Mouse (Mus musculus) brain, adult 2 months (tissue): ENCODE data around the gene Bend3.
A peak's percentile ranks its signal among the peaks of the same experiment; 100 is the strongest.
"Not testable (repeated sequence)": the region's sequence is repeated elsewhere in the genome, so short reads cannot be mapped to it uniquely, and the experiment has no call there.

Experiments
- DNase-seq: peaks from one replicate; pipeline ENCODE4 v3.0.0; 2011; ENCODE audit warnings: low read depth, low spot score

The Bend3 gene

GRCm38 (mm10) chr10:43480227-43480849, 1.7 kb downstream of the Bend3 start:
- DNase-seq, result no peak

DNA sequence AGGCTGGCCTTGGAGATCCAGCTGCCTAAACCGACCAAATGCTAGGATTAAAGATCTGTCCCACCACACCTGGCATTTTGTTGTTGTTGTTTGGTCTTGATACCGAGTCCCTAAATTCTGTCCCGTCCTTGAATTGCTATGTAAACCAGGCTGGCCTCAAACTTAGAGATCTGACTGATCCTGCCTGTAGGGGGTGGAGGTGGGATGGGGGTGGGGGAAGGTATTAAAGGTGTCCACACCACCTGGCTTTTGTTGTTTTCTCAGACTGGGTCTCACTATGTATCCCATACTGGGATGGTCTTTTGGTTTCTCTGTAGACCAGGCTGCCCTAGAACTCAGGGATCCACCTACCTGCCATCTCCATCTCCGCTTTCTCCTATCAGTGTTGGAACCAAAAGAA, 2.5 kb downstream of the Bend3 start:
- DNase-seq, result no peak

DNA sequence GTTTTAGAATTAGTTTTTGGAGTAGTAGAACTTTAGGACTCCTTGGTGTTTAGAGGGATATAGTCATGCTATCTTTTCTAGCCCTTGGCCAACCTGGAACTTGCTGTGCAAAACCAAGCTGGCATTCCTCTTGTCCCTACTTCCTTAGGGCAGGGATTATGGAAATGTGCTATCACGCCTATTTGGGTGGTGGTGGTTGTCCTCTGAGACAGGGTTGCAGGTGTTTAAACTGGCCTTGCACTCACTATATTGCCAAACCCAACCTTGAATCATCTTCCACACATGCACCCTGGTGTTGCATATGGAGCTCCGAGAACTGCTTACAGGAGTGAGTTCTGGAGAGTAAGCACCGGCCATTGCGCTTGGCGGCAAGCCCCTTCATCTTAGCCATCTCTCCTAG, 3.4 kb downstream of the Bend3 start:
- DNase-seq, result no peak

- no peak for DNase-seq
Observed at GRCm38 (mm10) chr10:43483426-43483995, 4.9 kb downstream of the Bend3 start.

- no peak for DNase-seq
Observed at GRCm38 (mm10) chr10:43485751-43486268, 7.2 kb downstream of the Bend3 start.

DNA sequence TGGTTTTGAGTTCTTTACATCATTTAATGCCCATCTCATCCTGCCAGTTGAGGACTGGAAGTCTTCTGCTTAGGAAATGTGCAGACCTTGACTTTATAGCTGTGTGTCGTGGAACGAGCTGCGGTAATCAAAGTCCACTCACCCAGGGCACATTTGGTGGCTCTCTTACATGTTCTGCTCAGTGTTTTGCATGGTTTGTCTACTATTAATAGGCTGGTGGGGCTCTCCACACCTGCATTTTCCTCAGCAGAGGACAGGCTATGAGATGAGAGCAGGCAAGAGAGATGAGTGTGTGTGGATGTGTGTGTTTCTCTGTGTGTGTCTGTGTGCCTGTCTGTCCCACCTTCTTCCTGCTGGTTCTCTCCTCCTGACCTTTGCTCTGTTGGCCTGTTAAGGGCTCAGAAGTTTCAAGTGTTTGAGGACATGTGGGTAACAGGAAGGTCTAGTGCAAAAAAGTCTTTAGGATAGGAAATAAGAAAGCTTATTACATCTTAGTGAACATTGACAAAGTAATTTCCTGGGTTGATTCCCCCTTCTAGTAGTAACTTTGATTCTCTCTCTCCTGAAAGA, 8.9 kb downstream of the Bend3 start:
- no peak for DNase-seq

DNA sequence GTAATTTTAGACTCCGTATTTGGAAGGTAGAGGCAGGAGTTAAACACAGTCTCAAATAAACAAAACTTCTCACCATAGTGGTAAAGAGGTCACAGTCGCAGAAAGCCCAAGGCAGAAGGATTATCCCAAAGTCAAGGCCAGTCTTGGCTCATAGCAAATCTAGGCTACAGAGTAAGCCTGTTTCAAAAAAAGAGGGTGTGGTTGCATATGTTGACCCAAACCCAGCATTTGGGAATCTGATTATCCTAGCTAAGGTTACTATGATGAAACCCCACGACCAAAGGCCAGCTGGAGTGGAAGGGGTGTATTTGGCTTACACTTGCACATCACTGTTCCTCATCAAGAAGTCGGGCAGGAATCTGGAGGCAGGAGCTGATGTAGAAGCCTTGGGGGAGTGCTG, 9.6 kb downstream of the Bend3 start:
- no peak for DNase-seq

- DNase-seq, result no peak
Observed at GRCm38 (mm10) chr10:43489139-43489538, 10.5 kb downstream of the Bend3 start.

GRCm38 (mm10) chr10:43489550-43489949, 10.9 kb downstream of the Bend3 start:
- no peak for DNase-seq

DNA sequence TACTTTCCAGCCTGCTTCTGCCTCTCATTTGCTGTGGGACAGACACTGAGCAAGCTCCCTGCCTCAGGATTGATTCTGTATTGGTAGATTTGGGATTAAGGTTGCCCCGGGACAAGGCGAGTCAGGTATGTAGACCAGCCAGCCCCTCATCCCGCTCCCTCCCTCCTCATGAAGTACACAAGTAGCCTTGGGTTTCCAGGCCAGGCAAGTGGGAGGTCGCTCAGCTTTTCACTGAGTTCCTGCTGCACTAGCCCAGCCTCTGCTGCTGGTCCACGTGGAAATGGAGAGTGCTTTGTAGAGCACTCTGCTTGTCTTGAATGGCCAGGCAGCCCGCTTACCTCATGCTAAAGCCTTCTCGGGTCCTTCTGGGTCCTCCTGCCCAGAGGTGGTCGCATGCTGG, 11.4 kb downstream of the Bend3 start:
- DNase-seq, result no peak

DNA sequence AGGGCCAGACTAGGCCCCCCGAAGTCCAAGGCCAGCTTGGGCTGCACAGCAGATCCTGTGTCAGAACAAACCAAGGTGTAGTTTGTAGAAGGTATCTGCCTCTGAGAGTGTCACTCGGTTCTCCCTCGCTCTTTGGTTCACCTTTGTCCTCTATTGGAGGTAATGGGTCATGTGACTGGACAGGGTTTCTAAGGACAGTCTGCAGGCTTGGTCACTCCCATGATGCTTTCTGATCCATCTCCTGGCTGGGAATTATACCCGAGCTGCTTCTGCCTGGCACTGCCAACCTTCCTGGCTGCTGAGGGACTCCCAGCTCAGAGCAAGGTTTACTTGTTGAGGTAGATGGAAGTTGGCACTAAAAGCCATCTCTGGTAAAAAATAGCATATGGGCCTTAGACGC, 12.2 kb downstream of the Bend3 start:
- no peak for DNase-seq

DNA sequence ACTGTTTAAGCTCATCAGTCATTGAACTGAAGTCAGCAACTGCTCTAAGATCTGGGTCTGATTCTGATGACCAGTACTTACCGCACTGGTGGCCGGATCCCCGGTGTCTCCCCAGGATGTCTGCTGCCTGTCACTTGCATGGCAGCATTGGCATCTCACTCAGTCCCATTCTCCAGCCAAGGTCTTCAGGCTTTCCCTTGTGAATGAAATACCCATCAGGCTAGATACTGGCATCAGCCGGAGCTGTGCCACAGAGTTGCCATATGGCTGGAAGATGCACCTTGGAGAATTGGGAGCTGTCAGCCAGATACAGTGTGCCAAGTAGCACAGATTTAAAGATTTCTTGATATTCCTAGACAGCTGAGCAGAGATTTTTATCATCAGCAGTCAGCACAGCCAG, 24.0 kb downstream of the Bend3 start:
- DNase-seq, result peak; percentile 90

GRCm38 (mm10) chr10:43504291-43504690, 25.7 kb downstream of the Bend3 start:
- DNase-seq, result no peak

- no peak for DNase-seq
Observed at GRCm38 (mm10) chr10:43507051-43507450, 28.4 kb downstream of the Bend3 start.

DNA sequence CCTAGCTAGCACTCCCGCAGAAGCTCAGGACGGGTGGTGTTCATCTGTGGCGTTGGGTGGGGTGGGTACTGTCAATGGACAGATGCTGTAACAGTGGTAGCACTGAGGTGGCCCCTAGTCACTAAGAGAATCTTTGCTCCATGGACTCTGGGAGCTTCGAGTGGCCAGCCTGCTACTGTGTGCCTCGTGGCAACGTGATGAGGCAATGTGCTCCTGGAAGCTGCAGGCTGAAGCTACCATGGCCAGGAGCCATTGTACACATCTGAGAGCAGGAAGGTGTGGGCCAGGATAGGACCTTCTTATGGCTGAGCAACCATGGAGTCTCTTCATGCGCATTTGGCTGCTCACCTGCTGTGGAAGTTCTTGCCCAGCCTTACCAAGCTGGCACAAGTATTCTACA, 30.6 kb downstream of the Bend3 start:
- no peak for DNase-seq

- no peak for DNase-seq
Observed at GRCm38 (mm10) chr10:43512976-43513375, 34.3 kb downstream of the Bend3 start.

DNA sequence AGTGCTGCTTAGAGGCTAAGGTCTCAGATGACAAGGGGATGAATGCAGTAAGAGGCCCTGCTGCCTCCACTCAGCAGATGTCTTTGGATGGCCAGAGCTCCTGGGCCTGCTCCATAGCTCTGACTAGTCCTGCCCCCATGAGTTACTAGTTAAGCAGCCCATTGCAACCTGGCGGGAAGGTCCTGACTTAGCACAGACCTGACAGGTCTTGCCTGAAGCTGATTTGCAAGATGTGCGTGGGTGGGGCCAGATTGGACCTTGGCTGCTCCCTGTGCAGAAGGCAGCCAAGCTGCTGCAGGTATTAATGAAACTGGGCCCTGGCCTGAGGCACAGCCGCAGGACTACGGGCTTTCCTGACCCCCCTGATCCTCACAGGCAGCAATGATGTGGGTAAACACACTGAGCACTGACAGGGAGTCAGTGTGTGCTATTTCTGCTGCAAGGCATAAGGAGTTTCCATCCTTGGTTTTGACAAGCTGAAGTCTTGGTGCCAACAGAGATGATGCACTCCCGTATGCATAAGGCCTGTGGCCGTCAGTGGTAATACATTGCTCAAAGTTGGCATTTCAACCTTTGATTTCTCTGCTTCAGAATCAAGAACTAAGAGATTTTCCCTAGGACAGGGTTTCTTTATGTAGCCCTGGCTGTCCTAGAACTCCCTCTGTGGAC, 38.5 kb downstream of the Bend3 start:
- peak; percentile 23 for DNase-seq

GRCm38 (mm10) chr10:43517836-43518235, 39.2 kb downstream of the Bend3 start:
- DNase-seq, result peak; percentile 19

DNA sequence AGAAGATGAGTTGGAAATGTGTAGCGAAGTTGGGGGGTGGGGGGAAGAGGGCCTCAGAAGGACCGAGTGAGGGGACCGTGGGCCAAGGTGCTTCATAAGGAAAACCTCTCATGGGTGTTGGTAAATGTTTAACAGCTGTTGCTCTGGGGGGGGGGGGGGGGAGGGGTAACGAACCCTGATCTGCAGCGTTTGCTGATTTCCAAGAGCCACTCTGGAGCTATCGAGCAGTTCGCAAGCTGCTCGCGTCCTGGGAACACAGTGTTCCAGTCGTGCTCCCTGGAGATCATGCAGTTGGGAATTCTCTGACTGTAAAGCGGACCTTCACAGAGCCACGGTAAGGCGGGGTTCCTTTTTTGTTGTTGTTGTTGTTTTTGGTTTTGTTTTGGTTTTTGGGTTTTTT, 39.7 kb downstream of the Bend3 start:
- DNase-seq, result no peak

- DNase-seq, result no peak
Observed at GRCm38 (mm10) chr10:43519977-43520376, 41.3 kb downstream of the Bend3 start.

DNA sequence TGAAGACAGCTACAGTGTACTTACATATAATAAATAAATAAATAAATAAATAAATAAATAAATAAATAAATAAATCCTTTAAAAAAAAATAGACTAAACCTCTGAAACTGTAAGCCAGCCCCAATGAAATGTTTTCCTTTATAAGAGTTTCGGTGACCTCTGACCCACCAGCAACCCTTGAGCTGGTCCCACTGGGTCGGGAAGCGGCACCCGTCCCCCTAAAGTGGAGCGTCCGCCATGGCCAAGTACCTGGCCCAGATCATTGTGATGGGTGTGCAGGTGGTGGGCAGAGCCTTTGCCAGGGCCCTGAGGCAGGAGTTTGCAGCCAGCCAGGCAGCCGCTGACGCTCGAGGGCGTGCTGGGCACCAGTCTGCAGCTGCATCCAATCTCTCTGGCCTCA, 45.3 kb downstream of the Bend3 start, which contains the start of gene Gm9803:
Gene Gm9803, plus strand, starts transcription at position 154 of the 400 bp plus-strand sequence.
- DNase-seq, result not testable (repeated sequence)
